Mouse (Mus musculus): ENCODE data around the gene Syt5. TPM values are rescaled to one million over a fixed set of nuclear protein-coding genes. Genes with fewer than 3 reads are reported as not detected.

Syt5 gene
- polyA plus RNA-seq, 1 experiment from 2014 or later, result 7.5 TPM

GRCm38 (mm10) chr7:4504646-4505435 is 42.5 kb downstream of the Syt5 start:
- H3K27ac ChIP-seq, result 0 out of 2 replicates have a peak overlapping the region, but pooled peaks have one; percentile 33
- 46% methylated on average over 11 of the region's 11 CpGs for WGBS
- no peak overlapping the region for H3K4me2 ChIP-seq
- H3K4me1 ChIP-seq, result peaks cover 31% of the 10 kb centered on the region
- no peak for ATAC-seq (replicated peaks; ENCODE audit: low FRiP score)
- H3K9ac ChIP-seq, result no peak overlapping the region
- no peaks in the 10 kb centered on the region for H3K9me3 ChIP-seq (replicated peaks)
- H3K36me3 ChIP-seq, result no peaks in the 10 kb centered on the region
- no peak overlapping the region for H3K4me3 ChIP-seq (replicated peaks)
- H3K27me3 ChIP-seq, result no peaks in the 10 kb centered on the region

- WGBS, result 83% methylated on average over 5 of the region's 5 CpGs
- ATAC-seq (replicated peaks; ENCODE audit: low FRiP score), result no peak
- H3K36me3 ChIP-seq, result no peaks in the 10 kb centered on the region
- no peaks in the 10 kb centered on the region for H3K27me3 ChIP-seq
- no peak overlapping the region for H3K9ac ChIP-seq
- H3K4me1 ChIP-seq, result peaks cover 36% of the 10 kb centered on the region
- H3K9me3 ChIP-seq (replicated peaks), result no peaks in the 10 kb centered on the region
- H3K27ac ChIP-seq, result 0 out of 2 replicates have a peak overlapping the region, but pooled peaks have one; percentile 0
- no peak overlapping the region for H3K4me3 ChIP-seq (replicated peaks)
- H3K4me2 ChIP-seq, result no peak overlapping the region
These were observed 43.5 kb downstream of the Syt5 start for GRCm38 (mm10) chr7:4503858-4504257.

GRCm38 (mm10) chr7:4503100-4503499 is 44.2 kb downstream of the Syt5 start:
- peak overlapping the region; percentile 91 for H3K27ac ChIP-seq
- WGBS, result 86% methylated on average over 4 of the region's 4 CpGs
- no peak overlapping the region for H3K4me2 ChIP-seq
- H3K36me3 ChIP-seq, result no peaks in the 10 kb centered on the region
- no peaks in the 10 kb centered on the region for H3K27me3 ChIP-seq
- no peak for ATAC-seq (replicated peaks; ENCODE audit: low FRiP score)
- H3K9me3 ChIP-seq (replicated peaks), result no peaks in the 10 kb centered on the region
- peaks cover 43% of the 10 kb centered on the region for H3K4me1 ChIP-seq
- H3K4me3 ChIP-seq (replicated peaks), result 0 out of 2 replicates have a peak overlapping the region, but pooled peaks have one; percentile 90
- no peak overlapping the region for H3K9ac ChIP-seq

GRCm38 (mm10) chr7:4502421-4503090 is 44.8 kb downstream of the Syt5 start:
- WGBS, result 12% methylated on average over 14 of the region's 14 CpGs
- ATAC-seq (replicated peaks; ENCODE audit: low FRiP score), result peak; percentile 27
- Histone ChIP-seq H3K4me1 (peaks cover 48% of the 10 kb centered on the region), H3K9me3 (replicated peaks) (no peaks in the 10 kb centered on the region), H3K27ac (peak overlapping the region; percentile 91), H3K36me3 (no peaks in the 10 kb centered on the region), H3K4me3 (replicated peaks) (peak overlapping the region; percentile 90), H3K9ac (peak overlapping the region; percentile 88), H3K27me3 (no peaks in the 10 kb centered on the region), H3K4me2 (peak overlapping the region; percentile 75)

GRCm38 (mm10) chr7:4501558-4502397 is 45.6 kb downstream of the Syt5 start, which contains the start of gene Ppp1r12c:
Ppp1r12c (minus strand) TSS chr7:4501680.
- peak; percentile 94 for ATAC-seq (replicated peaks; ENCODE audit: low FRiP score)
- under 1% methylated on average over 60 of the region's 62 CpGs for WGBS
- no peaks in the 10 kb centered on the region for H3K27me3 ChIP-seq

GRCm38 (mm10) chr7:4500892-4501471 is 46.4 kb downstream of the Syt5 start:
- H3K36me3 ChIP-seq, result peaks cover 15% of the 10 kb centered on the region
- peak; percentile 65 for ATAC-seq (replicated peaks; ENCODE audit: low FRiP score)
- H3K4me2 ChIP-seq, result peak overlapping the region; percentile 75
- peak overlapping the region; percentile 91 for H3K27ac ChIP-seq
- H3K4me3 ChIP-seq (replicated peaks), result peak overlapping the region; percentile 90
- H3K9ac ChIP-seq, result peak overlapping the region; percentile 88
- WGBS, result under 1% methylated on average over 43 of the region's 52 CpGs
- H3K9me3 ChIP-seq (replicated peaks), result no peaks in the 10 kb centered on the region
- H3K4me1 ChIP-seq, result peaks cover 52% of the 10 kb centered on the region
- no peaks in the 10 kb centered on the region for H3K27me3 ChIP-seq

More at GRCm38 (mm10) chr7:4501558-4502397, 45.6 kb downstream of the Syt5 start, which contains the start of gene Ppp1r12c:
- H3K36me3 ChIP-seq, result peaks cover 7% of the 10 kb centered on the region
- peak within 1 kb of the TSS; percentile 88 for H3K9ac ChIP-seq
- H3K4me1 ChIP-seq, result peaks cover 52% of the 10 kb centered on the region
- no peaks in the 10 kb centered on the region for H3K9me3 ChIP-seq (replicated peaks)
- H3K27ac ChIP-seq, result peak within 1 kb of the TSS; percentile 91
- H3K4me3 ChIP-seq (replicated peaks), result peak within 1 kb of the TSS; percentile 90
- peak within 1 kb of the TSS; percentile 75 for H3K4me2 ChIP-seq

GRCm38 (mm10) chr7:4499034-4499433 is 48.3 kb downstream of the Syt5 start:
- Histone ChIP-seq H3K27ac (no peak overlapping the region), H3K4me1 (peaks cover 45% of the 10 kb centered on the region), H3K36me3 (peaks cover 33% of the 10 kb centered on the region), H3K4me3 (replicated peaks) (0 out of 2 replicates have a peak overlapping the region, but pooled peaks have one; percentile 0), H3K4me2 (peak overlapping the region; percentile 9), H3K9ac (no peak overlapping the region), H3K9me3 (replicated peaks) (no peaks in the 10 kb centered on the region), H3K27me3 (no peaks in the 10 kb centered on the region)
- 90% methylated on average over 4 of the region's 4 CpGs for WGBS
- no peak for ATAC-seq (replicated peaks; ENCODE audit: low FRiP score)

GRCm38 (mm10) chr7:4498251-4498650 is 49.1 kb downstream of the Syt5 start:
- H3K36me3 ChIP-seq, result peaks cover 41% of the 10 kb centered on the region
- WGBS, result 23% methylated on average over 9 of the region's 9 CpGs
- H3K4me2 ChIP-seq, result peak overlapping the region; percentile 13; the same call in 1 of the 2 replicates
- H3K9ac ChIP-seq, result no peak overlapping the region
- 0 out of 2 replicates have a peak overlapping the region, but pooled peaks have one; percentile 16 for H3K27ac ChIP-seq
- H3K27me3 ChIP-seq, result no peaks in the 10 kb centered on the region
- H3K4me3 ChIP-seq (replicated peaks), result 0 out of 2 replicates have a peak overlapping the region, but pooled peaks have one; percentile 0
- no peaks in the 10 kb centered on the region for H3K9me3 ChIP-seq (replicated peaks)
- no peak for ATAC-seq (replicated peaks; ENCODE audit: low FRiP score)
- peaks cover 46% of the 10 kb centered on the region for H3K4me1 ChIP-seq

GRCm38 (mm10) chr7:4497271-4497903 is 50.0 kb downstream of the Syt5 start:
- Histone ChIP-seq H3K9me3 (replicated peaks) (no peaks in the 10 kb centered on the region), H3K4me2 (no peak overlapping the region), H3K36me3 (peaks cover 48% of the 10 kb centered on the region), H3K9ac (no peak overlapping the region), H3K4me1 (peaks cover 49% of the 10 kb centered on the region), H3K27ac (no peak overlapping the region), H3K27me3 (no peaks in the 10 kb centered on the region), H3K4me3 (replicated peaks) (no peak overlapping the region)
- 92% methylated on average over 9 of the region's 9 CpGs for WGBS
- ATAC-seq (replicated peaks; ENCODE audit: low FRiP score), result no peak

- Histone ChIP-seq H3K36me3 (peaks cover 55% of the 10 kb centered on the region), H3K4me1 (peaks cover 49% of the 10 kb centered on the region), H3K27me3 (no peaks in the 10 kb centered on the region), H3K4me2 (no peak overlapping the region), H3K9me3 (replicated peaks) (no peaks in the 10 kb centered on the region), H3K9ac (no peak overlapping the region), H3K27ac (no peak overlapping the region), H3K4me3 (replicated peaks) (no peak overlapping the region)
- ATAC-seq (replicated peaks; ENCODE audit: low FRiP score), result no peak
- WGBS, result 85% methylated on average over 3 of the region's 3 CpGs
These were observed 50.9 kb downstream of the Syt5 start for GRCm38 (mm10) chr7:4496468-4496867.

GRCm38 (mm10) chr7:4493991-4494390 is 53.4 kb downstream of the Syt5 start:
- Histone ChIP-seq H3K27ac (no peak overlapping the region), H3K4me2 (no peak overlapping the region), H3K36me3 (peaks cover 67% of the 10 kb centered on the region), H3K4me1 (peaks cover 29% of the 10 kb centered on the region), H3K27me3 (no peaks in the 10 kb centered on the region), H3K9ac (no peak overlapping the region), H3K9me3 (replicated peaks) (no peaks in the 10 kb centered on the region), H3K4me3 (replicated peaks) (no peak overlapping the region)
- 80% methylated on average over 1 of the region's 1 CpGs for WGBS
- ATAC-seq (replicated peaks; ENCODE audit: low FRiP score), result no peak

Measured in kidney, embryonic 15.5 days (tissue).